Mouse (Mus musculus) stomach, postnatal 0 days (tissue): Measurements from ENCODE around the gene Parp8.

Experiments used
- CTCF ChIP-seq: IDR thresholded peaks from 2 replicates; pipeline ENCODE4 v1.5.1; 2016; ENCODE audit warnings: antibody characterized with exemption, low read depth, mild to moderate bottlenecking, moderate library complexity
- EP300 ChIP-seq: optimal IDR thresholded peaks from 2 replicates; pipeline ENCODE3; 2016; ENCODE audit warnings: antibody characterized with exemption

GRCm38 (mm10) chr13:117056466-117056865 is 31.1 kb upstream of the Parp8 start:
- TF ChIP-seq EP300 = no peak
- TF ChIP-seq CTCF = no peak
